Comparison of ENCODE assay signal across 15 mouse cellular contexts in genomic region chr13:41382635-41383034, GRCm38 (mm10).
"Had no signal": no experiment of that assay in that cellular context is flagged by ENCODE, and none has a peak within 500 bp of the region (broad histone marks: within the 10 kb centered on the region; RNA-seq: fewer than 3 reads in every experiment).

No protein-coding gene starts in this region.

- H3K9ac ChIP-seq: neural tube, embryonic 12.5 days; neural tube, embryonic 13.5 days; neural tube, embryonic 15.5 days; stomach, embryonic 15.5 days had no signal

- H3K27ac ChIP-seq: neural tube, embryonic 12.5 days; neural tube, embryonic 13.5 days; neural tube, embryonic 15.5 days; stomach, embryonic 15.5 days; stomach, postnatal 0 days had no signal

- DNase-seq: right cerebral cortex, adult 18-20 months; right cerebral cortex, postnatal 14 days; right cerebral cortex, postnatal 25 days; right cerebral cortex, postnatal 4 days; thymus, adult 18-20 months; thymus, adult 2 months; thymus, postnatal 14 days; thymus, postnatal 25 days; thymus, postnatal 36 days; thymus, postnatal 4 days had no signal

- H3K27me3 ChIP-seq: neural tube, embryonic 12.5 days; neural tube, embryonic 13.5 days; neural tube, embryonic 15.5 days; stomach, embryonic 15.5 days had no signal

- H3K4me2 ChIP-seq: neural tube, embryonic 12.5 days; neural tube, embryonic 13.5 days; neural tube, embryonic 15.5 days; stomach, embryonic 15.5 days had no signal

- H3K36me3 ChIP-seq: neural tube, embryonic 12.5 days; neural tube, embryonic 13.5 days; neural tube, embryonic 15.5 days; stomach, embryonic 15.5 days had no signal

- H3K9me3 ChIP-seq: neural tube, embryonic 12.5 days; neural tube, embryonic 13.5 days; neural tube, embryonic 15.5 days; stomach, embryonic 15.5 days had no signal

- H3K4me1 ChIP-seq: stomach, embryonic 15.5 days had no signal

- H3K4me3 ChIP-seq: neural tube, embryonic 12.5 days; neural tube, embryonic 13.5 days; neural tube, embryonic 15.5 days; stomach, embryonic 15.5 days had no signal
